Mouse (Mus musculus): ENCODE measurements around the gene Rnf220. TPM values are rescaled to one million over a fixed set of nuclear protein-coding genes. Genes with fewer than 3 reads are reported as not detected.

The Rnf220 gene
- total RNA-seq, 2 experiments from 2014 or later: 6.3 to 22.1 TPM

DNA sequence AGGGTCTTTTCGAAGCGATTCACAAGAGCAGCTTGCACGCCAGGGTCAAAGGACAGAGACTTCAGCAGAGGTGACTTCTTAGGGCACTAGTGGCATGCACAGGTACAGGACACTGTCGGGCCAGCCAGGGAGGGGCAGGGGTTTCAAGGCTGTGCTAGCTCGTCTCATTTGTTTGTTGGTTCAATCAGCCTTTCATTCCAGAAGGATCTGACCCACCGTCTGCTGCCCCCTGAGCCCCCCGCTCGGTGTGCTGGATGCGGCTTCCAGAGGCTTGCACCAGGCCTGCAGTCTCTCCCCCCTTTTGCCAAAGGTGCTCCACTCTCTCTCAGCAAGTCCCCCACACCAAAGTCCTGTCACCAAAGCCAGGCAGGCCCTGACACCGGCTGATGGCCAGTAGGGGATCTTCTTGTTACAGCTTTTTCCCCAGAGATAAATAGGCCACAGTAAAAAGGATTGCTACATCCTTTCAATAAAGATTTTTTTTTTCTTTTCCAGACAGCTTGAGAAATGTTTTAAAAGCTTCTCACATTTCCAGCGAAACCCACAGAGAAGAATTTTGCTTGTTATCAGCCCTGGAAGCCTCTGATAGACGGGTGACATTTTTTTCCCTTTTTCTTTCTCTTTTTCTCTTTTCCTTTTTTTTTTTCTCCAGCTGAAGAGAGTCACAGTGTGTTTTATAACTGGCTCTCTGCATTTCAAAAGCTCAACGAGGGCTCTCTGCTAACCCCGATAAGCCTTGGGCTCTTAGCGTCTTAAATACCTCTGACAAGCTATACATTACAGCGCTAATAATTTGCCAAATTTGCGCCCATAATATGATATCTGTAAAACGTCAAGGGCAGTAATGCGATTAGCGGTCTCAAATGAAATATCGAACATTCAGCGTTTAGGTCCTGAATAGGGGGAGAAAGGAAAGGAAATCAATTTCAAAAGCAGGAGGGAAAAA lies 105.7 kb downstream of the Rnf220 start:
- no peak for ATAC-seq (replicated peaks; ENCODE audit: low FRiP score, poor library complexity, severe bottlenecking)

- no peak for ATAC-seq (replicated peaks; ENCODE audit: low FRiP score, poor library complexity, severe bottlenecking)
These were observed 107.4 kb downstream of the Rnf220 start for GRCm38 (mm10) chr4:117389264-117390054.

DNA sequence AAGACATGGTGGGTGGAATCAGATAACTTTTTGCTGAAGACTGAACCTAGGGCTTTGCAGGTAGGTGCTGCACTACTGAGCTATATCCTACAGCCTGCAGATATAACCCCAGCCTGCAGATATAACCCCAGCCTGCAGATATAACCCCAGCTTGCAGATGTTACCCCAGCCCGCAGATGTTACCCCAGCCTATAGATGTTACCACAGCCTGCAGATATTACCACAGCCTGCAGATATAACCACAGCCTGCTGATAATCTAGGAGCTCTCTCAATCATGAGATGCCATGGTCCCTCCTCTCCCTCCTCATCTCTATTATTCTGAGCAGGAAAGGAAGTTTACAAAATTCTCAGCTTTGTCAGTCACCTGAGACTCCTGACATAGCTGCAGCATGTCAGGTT lies 111.6 kb downstream of the Rnf220 start:
- ATAC-seq (replicated peaks; ENCODE audit: low FRiP score, poor library complexity, severe bottlenecking): no peak

DNA sequence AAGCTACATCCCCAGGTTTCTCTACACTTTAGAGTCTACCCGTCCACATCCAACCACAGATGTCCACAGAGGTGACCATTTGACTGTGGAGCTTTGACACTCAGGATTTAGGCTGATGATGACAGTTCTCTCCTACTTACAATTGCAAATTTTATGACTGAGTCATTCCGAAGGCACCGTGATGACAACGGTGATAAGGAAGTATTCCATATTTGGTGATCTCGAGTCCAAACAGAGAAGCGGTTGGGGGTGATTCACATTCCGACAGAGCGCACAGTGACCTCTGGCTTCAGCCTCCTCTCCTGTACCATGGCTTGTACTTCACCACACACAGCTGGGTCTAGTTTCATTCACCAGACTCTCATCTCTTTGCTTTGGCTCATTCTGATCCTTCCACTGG lies 115.0 kb downstream of the Rnf220 start:
- no peak for ATAC-seq (replicated peaks; ENCODE audit: low FRiP score, poor library complexity, severe bottlenecking)

DNA sequence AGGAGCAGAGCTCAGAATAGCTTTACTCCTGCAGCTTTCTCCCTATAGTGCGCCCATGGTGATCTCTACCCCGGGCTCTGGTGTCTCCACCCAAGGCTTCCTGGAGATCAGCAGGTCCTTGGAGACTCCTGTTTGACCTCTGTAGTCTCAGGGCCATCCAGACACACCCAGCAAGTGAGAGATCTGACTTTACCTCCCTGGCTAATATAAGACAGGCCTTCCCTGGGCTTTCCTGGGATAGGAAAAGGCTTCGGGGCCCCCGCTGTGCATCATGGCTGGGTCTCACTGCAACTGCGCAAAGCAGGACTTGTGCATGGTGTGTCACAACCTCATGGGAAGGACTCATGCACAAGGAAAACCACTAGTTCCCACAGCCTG lies 116.3 kb downstream of the Rnf220 start:
- no peak for ATAC-seq (replicated peaks; ENCODE audit: low FRiP score, poor library complexity, severe bottlenecking)

DNA sequence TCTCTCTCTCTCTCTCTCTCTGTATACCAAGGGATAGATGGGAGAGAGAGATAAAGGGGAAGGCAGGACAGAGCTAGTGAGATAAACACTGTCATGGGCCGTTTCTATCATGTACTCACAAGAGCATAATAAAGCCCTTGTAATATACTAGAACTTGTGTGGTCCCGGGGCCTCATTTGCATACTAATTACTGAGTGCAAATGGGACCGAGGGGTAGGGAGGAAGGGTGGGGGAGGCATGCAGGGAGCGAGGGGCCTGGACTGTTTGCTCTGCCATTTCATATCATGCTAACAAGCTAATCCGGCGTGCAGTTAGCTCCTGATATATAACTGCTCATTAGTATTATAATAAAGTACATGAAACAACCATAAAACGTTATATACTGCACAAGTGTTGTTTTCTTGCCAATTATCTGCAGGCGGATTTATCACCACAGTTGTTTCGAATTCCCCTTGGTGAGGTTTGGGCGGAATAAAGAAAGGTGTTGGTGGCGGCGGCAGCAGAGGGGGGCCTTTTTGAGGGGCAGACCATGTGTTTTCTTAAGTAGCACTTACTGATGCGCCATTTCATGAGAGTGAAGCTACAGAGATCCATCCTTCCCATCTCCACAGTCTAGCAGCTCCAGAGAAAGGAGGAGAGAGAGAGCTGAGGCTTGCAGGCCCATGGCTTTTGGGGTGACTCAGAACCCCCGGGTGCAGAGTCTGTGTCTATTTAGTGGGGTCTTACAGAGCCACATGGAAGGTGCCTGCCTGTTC lies 116.9 kb downstream of the Rnf220 start:
- no peak for ATAC-seq (replicated peaks; ENCODE audit: low FRiP score, poor library complexity, severe bottlenecking)

- no peak for ATAC-seq (replicated peaks; ENCODE audit: low FRiP score, poor library complexity, severe bottlenecking)
These were observed 122.7 kb downstream of the Rnf220 start for GRCm38 (mm10) chr4:117374078-117374540.

DNA sequence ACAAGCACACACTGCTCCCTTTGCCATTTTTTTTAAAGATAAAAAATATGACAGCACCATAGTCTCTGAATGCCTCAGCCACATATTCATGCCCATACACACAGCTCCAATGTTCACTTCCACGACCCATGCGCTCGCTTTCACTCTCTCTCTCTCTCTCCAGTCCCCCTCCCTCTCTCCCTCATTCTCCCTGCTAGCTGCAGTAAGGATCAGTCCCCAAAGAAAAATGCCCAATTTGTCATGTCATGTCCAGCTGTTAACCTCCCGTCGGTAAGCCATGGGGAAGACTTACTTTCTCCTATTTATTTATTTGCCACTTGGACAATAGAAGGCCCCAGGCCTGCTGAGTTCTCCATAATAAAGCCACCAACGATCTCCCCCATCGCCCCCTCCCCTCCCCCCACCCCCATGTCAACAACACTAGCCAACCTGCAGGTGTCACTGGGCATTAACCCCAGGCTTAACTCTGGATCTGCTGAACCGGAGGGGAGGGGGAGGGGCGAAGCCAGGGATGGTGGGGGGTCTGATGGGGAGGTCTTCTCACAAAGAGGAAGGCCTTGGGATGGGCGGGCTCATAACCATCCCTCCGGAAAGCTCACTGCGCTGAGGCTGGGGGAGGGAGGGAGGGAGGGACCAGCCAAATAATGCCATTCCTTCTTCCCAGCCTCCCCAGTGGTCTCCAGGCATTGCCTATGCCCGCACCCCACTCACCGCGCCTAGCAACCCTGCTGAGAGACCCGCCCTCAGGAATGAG lies 123.4 kb downstream of the Rnf220 start:
- ATAC-seq (replicated peaks; ENCODE audit: low FRiP score, poor library complexity, severe bottlenecking): no peak

GRCm38 (mm10) chr4:117371896-117372295 lies 125.0 kb downstream of the Rnf220 start:
- no peak for ATAC-seq (replicated peaks; ENCODE audit: low FRiP score, poor library complexity, severe bottlenecking)

- no peak for ATAC-seq (replicated peaks; ENCODE audit: low FRiP score, poor library complexity, severe bottlenecking)
These were observed 126.5 kb downstream of the Rnf220 start for GRCm38 (mm10) chr4:117370354-117370753.

DNA sequence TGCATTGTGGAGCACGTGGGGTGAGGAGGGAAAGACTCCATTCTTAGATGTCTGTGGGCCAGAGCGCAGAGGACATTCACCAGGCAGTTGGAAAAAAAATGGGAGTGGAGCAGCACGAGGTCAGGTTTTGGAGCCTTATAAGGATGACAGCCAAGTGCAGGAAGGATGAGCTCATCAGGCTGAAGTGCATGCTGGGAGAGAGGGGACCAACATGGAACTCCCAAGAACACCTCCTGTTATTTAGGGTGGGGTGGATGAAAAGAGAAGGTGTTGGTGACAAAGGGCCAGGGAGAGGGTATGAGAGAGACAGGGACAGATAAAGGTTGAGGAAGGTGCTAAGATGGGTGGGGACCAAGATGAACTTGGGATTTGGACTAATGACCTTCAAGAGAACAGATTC lies 127.3 kb downstream of the Rnf220 start:
- no peak for ATAC-seq (replicated peaks; ENCODE audit: low FRiP score, poor library complexity, severe bottlenecking)

DNA sequence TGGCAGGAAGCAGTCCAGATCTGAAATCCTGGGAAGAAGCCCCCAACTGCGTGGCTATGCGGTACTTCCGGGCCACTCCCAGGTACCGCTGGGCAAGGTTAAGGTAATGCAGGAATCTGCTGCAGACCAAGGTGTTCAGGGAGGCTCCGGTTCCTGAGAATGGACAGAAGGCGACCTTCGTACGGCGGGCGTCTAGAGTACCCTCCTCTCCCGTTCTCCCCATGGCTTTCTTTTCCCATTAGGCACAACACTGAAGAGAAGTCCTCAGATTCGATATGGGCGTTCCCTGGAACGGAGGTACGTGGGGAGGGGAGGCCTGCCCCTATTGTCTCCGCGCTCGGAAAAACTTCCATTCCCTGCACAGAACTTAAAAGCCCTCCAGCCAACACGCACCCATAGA lies 129.5 kb downstream of the Rnf220 start:
- no peak for ATAC-seq (replicated peaks; ENCODE audit: low FRiP score, poor library complexity, severe bottlenecking)

DNA sequence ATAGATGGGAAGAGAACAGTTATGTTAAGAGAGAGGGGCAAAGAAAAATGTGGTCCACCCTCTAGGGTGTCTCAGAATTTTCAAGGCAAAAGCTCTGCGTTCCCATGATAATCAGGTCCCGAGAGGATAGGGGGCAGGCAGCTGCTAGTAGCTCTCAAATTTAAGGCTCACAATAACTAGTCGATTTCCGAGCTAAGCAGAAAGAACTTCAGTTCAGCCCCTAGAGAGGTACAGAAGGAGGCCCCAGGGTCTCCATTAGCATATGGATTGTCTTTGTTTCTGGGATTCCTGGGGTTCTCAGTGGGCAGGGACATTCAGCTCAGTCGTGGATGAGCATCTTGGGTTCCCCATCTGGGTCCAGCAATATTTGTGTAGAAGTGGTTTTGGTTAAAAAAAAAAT lies 134.8 kb downstream of the Rnf220 start:
- ATAC-seq (replicated peaks; ENCODE audit: low FRiP score, poor library complexity, severe bottlenecking): no peak

DNA sequence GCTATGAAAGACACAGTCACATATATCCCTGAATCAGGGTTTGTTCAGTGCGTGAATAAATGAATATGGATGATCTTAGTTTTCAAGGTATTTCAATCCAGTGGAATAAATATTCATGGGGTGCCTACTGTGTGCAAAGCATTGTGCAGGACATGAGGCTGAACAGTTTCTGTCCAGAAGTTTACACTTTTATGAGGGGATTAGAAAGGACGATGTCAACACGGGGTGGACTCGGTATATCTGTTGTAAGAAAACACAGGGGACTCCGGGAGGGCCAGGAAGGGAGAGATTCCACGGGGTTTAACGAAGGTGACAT lies 135.3 kb downstream of the Rnf220 start:
- no peak for ATAC-seq (replicated peaks; ENCODE audit: low FRiP score, poor library complexity, severe bottlenecking)

GRCm38 (mm10) chr4:117360713-117361557 lies 135.9 kb downstream of the Rnf220 start:
- no peak for ATAC-seq (replicated peaks; ENCODE audit: low FRiP score, poor library complexity, severe bottlenecking)

DNA sequence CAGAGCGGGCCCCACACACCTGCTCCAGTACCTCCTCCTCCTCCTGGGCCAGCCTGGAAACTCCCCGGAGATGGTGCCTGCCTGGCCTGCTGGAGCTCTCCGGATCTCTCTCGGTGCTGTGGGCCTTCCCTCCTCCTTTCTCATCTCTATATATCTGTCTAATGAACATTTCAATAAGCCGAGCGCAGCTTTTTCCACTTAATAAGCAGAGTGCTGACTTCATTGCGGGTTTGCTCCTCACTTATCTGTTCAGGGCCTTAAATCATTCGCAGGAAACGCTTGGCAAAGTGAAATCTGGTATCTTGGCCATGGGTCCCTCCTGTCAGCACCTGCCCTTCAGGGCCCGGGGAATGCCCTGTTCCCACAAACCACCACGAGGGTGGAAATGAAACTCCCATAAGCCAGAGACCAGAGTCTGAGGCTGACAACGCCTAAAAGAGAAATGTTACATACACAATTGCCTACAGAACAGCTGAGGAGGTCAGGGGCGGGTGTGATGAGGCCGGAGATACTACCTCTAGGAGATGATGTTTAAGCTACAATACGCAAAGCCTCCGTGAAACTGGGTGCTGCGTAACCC lies 137.0 kb downstream of the Rnf220 start:
- no peak for ATAC-seq (replicated peaks; ENCODE audit: low FRiP score, poor library complexity, severe bottlenecking)

DNA sequence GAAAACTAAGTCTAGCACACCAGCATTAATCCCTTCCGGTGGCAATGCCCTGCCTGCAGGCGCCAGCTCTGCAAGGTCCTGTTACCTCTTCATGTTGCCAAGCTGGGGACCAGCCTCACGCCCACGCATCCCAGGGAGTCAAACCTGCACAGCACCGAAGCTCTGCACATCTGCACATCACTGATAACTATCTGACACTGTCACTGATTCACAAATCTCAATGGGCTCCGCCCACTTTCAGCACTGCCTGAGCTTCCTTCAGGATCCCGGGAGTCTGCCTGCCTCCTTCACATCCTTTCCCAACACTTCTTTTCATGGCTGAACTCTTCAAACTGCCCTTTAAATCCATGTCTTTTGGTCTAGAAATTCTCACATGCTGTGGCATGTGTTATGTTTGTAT lies 138.9 kb downstream of the Rnf220 start:
- no peak for ATAC-seq (replicated peaks; ENCODE audit: low FRiP score, poor library complexity, severe bottlenecking)

GRCm38 (mm10) chr4:117357104-117357503 lies 139.7 kb downstream of the Rnf220 start:
- no peak for ATAC-seq (replicated peaks; ENCODE audit: low FRiP score, poor library complexity, severe bottlenecking)
